Mouse (Mus musculus) forebrain, embryonic 15.5 days (tissue): ENCODE measurements around the gene AI481877. TPM values are rescaled to one million over a fixed set of nuclear protein-coding genes. Genes with fewer than 3 reads are reported as not detected.

ENCODE experiments used
- polyA plus RNA-seq: library from polyadenylated mRNA; unstranded; fragments of >200 nt; fragmentation: Nextera tagmentation; extraction: Ambion mirVana; gene quantifications from 2 replicates; pipeline ENCODE4 v1.2.1, GENCODE M21; 2015

Gene AI481877
- polyA plus RNA-seq, 1 experiment from 2014 or later, result not detected

Other genes starting within 250 kb of the AI481877 start
- 31.0 and 31.6 TPM in 2 replicates for gene Ecpas, start 226.2 kb downstream of the AI481877 start, polyA plus RNA-seq
- 0.73 and 0.99 TPM in 2 replicates for gene Zkscan16, start 195.4 kb downstream of the AI481877 start, polyA plus RNA-seq
- gene Ptgr1, start 151.9 kb downstream of the AI481877 start, polyA plus RNA-seq, result 4.0 and 4.2 TPM in 2 replicates
- 3.3 and 5.1 TPM in 2 replicates for gene Dnajc25, start 143.9 kb downstream of the AI481877 start, polyA plus RNA-seq
- 3.6 and 5.9 TPM in 2 replicates for gene Gm20503, start 135.8 kb downstream of the AI481877 start, polyA plus RNA-seq
- gene Gng10, start 103.9 kb downstream of the AI481877 start, polyA plus RNA-seq, result 196 and 207 TPM in 2 replicates
- gene Ugcg, start 50.3 kb upstream of the AI481877 start, polyA plus RNA-seq, result 14.2 and 15.7 TPM in 2 replicates